Mouse (Mus musculus) testis, adult 2 months (tissue): Measurements from ENCODE around the gene Stat6.

Experiments
- CTCF ChIP-seq: fragments of 200-500 bp; IDR thresholded peaks from 2 replicates; pipeline ENCODE4 v1.5.1; 2012; ENCODE audit warnings: low read depth, mild to moderate bottlenecking, inconsistent platforms, low read length, moderate library complexity; ENCODE audit not compliant: control insufficient read depth, insufficient read depth, insufficient replicate concordance
- POLR2A ChIP-seq: fragments of 200-500 bp; IDR thresholded peaks from 2 replicates; pipeline ENCODE4 v1.6.1; 2012; ENCODE audit warnings: low read depth, mild to moderate bottlenecking, inconsistent platforms, low read length, moderate library complexity; ENCODE audit not compliant: control insufficient read depth

GRCm38 (mm10) chr10:127605756-127606155 is 37.0 kb upstream of the Stat6 start:
- TF ChIP-seq CTCF: no peak
- no peak for TF ChIP-seq POLR2A
